Mouse (Mus musculus) hindbrain, embryonic 10.5 days (tissue): ENCODE results near the gene Kif28. TPM values are rescaled to one million over a fixed set of nuclear protein-coding genes. Genes with fewer than 3 reads are reported as not detected.
A peak's percentile ranks its signal among the peaks of the same experiment; 100 is the strongest.
"Not testable (repeated sequence)": the region's sequence is repeated elsewhere in the genome, so short reads cannot be mapped to it uniquely, and the experiment has no call there.

Source experiments
- DNase-seq: peaks from one replicate; pipeline ENCODE4 v3.0.0-alpha.2; 2017; ENCODE audit warnings: low spot score
- H3K27ac ChIP-seq: fragments of 300-500 bp; sonication (generic); 2 replicates; pipeline ENCODE4 v1.5.1; 2016; ENCODE audit warnings: mild to moderate bottlenecking, moderate library complexity
- H3K27me3 ChIP-seq: fragments of 300-500 bp; sonication (generic); 2 replicates; pipeline ENCODE4 v1.6.1; 2016; ENCODE audit warnings: mild to moderate bottlenecking; ENCODE audit not compliant: poor library complexity, insufficient read depth, severe bottlenecking
- H3K36me3 ChIP-seq: fragments of 300-500 bp; sonication (generic); 2 replicates; pipeline ENCODE4 v1.6.1; 2016; ENCODE audit warnings: mild to moderate bottlenecking, moderate library complexity
- H3K4me1 ChIP-seq: fragments of 300-500 bp; sonication (generic); replicated peaks from 2 replicates; pipeline ENCODE4 v1.6.1; 2016; ENCODE audit warnings: mild to moderate bottlenecking
- H3K4me3 ChIP-seq: fragments of 300-500 bp; sonication (generic); 2 replicates; pipeline ENCODE4 v1.5.1; 2016; ENCODE audit warnings: mild to moderate bottlenecking, moderate library complexity
- H3K9me3 ChIP-seq: fragments of 300-500 bp; sonication (generic); 2 replicates; pipeline ENCODE4 v1.6.1; 2016; ENCODE audit warnings: mild to moderate bottlenecking, moderate library complexity
- WGBS: fragments of 180-500 bp; shearing (Covaris S2); methylation state at CpG from one replicate; pipeline ENCODE4 v1.1.7; 2016; 5-methylcytosine and 5-hydroxymethylcytosine counted together
- polyA plus RNA-seq: library from polyadenylated mRNA; unstranded; fragments of >200 nt; fragmentation: Nextera tagmentation; extraction: Ambion mirVana; gene quantifications from 2 replicates; pipeline ENCODE4 v1.2.1, GENCODE M21; 2016

Gene Kif28
- polyA plus RNA-seq, 1 experiment from 2014 or later = not detected

DNA sequence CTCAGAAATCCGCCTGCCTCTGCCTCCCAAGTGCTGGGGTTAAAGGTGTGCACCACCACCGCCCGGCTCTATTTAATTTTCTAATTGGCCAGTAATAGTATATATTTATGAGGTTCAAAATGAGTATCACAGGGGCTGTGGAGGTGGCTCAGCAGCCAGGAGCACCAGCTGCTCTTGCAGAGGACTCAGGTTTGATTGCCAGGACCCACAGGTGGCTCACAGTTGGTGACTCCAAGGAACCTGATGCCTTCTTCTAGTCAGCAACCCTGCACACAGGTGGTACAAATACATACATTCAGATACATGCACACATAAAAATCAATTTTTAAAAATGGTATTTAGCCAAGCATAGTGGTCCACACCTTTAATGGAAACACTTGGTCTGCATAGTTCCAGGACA lies 57.1 kb downstream of the Kif28 start:
- no peaks in the 10 kb centered on the region for H3K4me1 ChIP-seq
- 88% methylated on average over 3 of the region's 3 CpGs for WGBS
- H3K9me3 ChIP-seq = no peaks in the 10 kb centered on the region
- no peak overlapping the region for H3K27ac ChIP-seq
- no peak for DNase-seq
- peaks cover 57% of the 10 kb centered on the region for H3K36me3 ChIP-seq
- H3K27me3 ChIP-seq = no peaks in the 10 kb centered on the region
- no peak overlapping the region for H3K4me3 ChIP-seq

DNA sequence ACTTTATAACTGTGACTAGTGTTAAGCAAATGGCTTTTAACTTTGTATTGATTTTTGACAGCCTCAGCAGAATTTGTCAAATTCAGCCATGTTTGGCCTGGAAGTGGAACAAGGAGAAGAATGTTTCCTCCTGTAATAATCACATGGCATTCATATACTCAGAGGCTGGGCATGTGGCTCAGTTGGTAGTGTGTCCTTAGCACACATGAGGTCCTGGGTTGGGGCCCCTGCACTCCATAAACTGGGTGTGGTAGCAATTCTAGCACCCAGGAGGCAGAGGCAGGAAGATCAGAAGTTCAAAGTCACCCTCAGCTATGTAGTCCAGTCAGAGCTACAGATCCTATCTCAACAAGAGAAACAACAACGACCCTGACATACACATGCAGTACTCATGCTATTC lies 57.8 kb downstream of the Kif28 start:
- Histone ChIP-seq H3K4me3 (no peak overlapping the region), H3K4me1 (no peaks in the 10 kb centered on the region), H3K36me3 (peaks cover 61% of the 10 kb centered on the region), H3K27ac (no peak overlapping the region), H3K27me3 (no peaks in the 10 kb centered on the region), H3K9me3 (no peaks in the 10 kb centered on the region)
- no peak for DNase-seq
- 93% methylated on average over 1 of the region's 1 CpGs for WGBS

DNA sequence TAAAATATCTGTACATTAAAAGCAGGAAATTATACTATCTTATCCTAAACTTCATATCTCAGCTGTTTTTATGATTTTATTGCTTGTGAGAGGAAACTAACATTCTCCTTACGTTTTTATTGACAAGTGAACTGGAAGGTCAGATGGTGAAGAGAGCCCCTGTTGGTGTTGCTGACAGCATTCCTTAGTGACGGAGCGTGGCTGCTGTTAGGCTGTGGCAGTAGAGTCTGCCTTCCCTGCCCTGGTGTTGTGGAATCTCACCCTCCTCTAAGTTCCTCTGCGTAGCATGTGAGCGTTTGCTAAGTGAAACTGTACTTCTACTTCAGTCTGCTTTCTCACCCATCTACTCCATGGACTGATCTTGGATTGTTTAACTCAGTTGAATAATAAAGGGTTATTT lies 58.3 kb downstream of the Kif28 start:
- Histone ChIP-seq H3K27ac (no peak overlapping the region), H3K4me3 (no peak overlapping the region), H3K36me3 (peaks cover 66% of the 10 kb centered on the region), H3K9me3 (no peaks in the 10 kb centered on the region), H3K27me3 (no peaks in the 10 kb centered on the region), H3K4me1 (no peaks in the 10 kb centered on the region)
- DNase-seq = no peak
- 88% methylated on average over 5 of the region's 5 CpGs for WGBS

DNA sequence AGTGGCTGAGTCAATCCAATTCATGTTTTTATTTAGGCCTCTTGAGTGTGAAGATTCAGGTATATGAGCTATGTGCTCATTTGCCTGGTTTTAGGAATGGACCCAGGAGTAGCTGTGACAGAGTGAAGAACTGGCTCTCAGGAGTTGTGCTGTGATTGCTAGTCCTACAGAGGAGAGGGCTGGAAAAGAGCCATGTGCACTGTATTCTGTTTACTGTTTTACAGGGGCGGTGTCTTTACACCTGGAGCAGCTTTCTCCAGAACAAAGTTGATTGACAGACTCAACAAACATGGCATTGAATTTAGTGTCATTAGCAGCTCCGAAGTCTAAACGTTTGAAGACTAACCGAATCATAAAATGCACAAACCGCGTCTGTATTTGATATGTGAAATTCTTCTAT lies 58.7 kb downstream of the Kif28 start:
- H3K9me3 ChIP-seq = no peaks in the 10 kb centered on the region
- no peaks in the 10 kb centered on the region for H3K4me1 ChIP-seq
- WGBS = 96% methylated on average over 6 of the region's 6 CpGs
- no peak overlapping the region for H3K27ac ChIP-seq
- peaks cover 71% of the 10 kb centered on the region for H3K36me3 ChIP-seq
- no peak overlapping the region for H3K4me3 ChIP-seq
- DNase-seq = no peak
- H3K27me3 ChIP-seq = no peaks in the 10 kb centered on the region

DNA sequence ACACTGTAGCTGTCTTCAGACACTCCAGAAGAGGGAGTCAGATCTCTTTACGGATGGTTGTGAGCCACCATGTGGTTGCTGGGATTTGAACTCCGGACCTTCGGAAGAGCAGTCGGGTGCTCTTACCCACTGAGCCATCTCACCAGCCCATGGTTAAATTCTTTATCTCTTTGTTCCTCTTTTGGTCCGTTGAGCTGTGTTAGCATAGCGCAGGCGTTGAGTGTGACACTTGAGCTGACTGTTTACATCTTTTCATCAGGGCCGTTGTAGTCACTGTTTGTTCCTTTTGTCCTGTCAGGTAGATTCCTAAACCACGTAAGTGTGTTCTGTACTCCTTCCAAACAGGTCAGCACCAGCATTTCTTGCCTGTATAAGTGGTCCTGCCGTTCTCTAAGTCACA lies 62.3 kb downstream of the Kif28 start:
- DNase-seq, H3K27me3 ChIP-seq: not testable (repeated sequence)

DNA sequence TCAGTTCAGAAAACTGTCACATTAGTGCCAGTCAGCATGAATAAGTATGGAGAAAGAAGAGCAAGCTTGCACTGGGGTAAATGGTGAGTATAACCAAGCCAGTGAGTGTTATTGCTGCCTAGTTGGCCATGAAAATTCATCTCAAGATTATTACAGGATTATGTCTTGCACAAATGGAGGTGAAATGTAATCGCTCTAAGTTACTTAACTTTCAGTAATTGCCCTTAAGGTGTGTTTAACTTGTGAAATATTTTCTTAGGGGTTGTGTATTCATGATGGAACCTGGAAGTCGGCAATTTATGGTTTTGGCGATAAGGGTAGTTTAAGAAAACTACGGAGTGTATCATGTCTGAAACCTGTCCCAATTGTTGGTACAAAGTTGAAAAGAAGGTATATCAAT lies 65.7 kb downstream of the Kif28 start:
- 98% methylated on average over 4 of the region's 4 CpGs for WGBS
- Histone ChIP-seq H3K27me3 (no peaks in the 10 kb centered on the region), H3K4me1 (no peaks in the 10 kb centered on the region), H3K4me3 (no peak overlapping the region), H3K9me3 (no peaks in the 10 kb centered on the region), H3K27ac (no peak overlapping the region), H3K36me3 (peaks cover 92% of the 10 kb centered on the region)
- no peak for DNase-seq

More for the DNA sequence above, 62.3 kb downstream of the Kif28 start:
- peaks cover 92% of the 10 kb centered on the region for H3K36me3 ChIP-seq
- H3K4me1 ChIP-seq, H3K4me3 ChIP-seq, H3K27ac ChIP-seq, H3K9me3 ChIP-seq: not testable (repeated sequence)
- WGBS = 92% methylated on average over 10 of the region's 10 CpGs

DNA sequence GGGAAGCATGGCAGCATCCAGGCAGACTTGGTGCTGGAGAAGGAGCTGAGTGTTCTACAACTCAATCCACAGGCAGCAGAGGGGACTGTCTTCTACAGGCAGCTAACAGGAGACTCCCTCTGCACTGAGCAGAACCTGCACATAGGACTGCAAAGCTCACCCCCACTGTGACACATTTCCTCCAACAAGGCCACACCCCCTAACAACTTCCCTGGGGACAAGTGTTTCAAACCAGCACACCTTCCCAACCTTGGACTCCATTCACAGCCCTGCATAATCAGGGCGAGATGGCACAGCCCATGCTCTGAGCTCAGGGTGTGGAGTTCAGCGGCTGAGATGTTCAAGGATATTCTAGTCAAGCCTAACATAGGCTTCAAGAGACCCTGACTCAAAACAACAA lies 68.0 kb downstream of the Kif28 start:
- Histone ChIP-seq H3K27me3 (no peaks in the 10 kb centered on the region), H3K27ac (no peak overlapping the region), H3K4me1 (0 out of 2 replicates have a peak, but pooled peaks cover 3% of the 10 kb centered on the region), H3K4me3 (no peak overlapping the region), H3K36me3 (peaks cover 96% of the 10 kb centered on the region), H3K9me3 (no peaks in the 10 kb centered on the region)
- 92% methylated on average over 2 of the region's 2 CpGs for WGBS
- no peak for DNase-seq

DNA sequence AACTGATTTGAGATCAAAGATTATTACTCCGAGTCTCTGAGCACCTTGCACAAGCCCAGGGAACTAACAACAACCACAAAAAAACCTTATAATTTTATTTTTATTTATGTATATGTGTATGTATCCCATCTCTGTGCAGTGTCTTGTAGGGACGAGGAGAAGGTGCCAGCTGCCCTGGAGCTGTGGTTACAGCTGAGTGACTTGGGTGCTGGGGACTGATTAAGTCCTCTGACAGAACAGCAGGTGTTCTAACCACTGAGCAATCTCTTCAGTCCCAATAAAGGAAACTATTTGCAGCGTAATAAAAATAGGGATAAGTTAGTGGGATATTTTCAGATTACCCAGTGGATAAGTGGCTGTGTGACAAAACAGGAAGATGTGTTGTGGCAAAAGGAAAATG lies 70.7 kb downstream of the Kif28 start:
- H3K4me3 ChIP-seq = no peak overlapping the region
- no peak overlapping the region for H3K27ac ChIP-seq
- 90% methylated on average over 3 of the region's 3 CpGs for WGBS
- peaks cover 83% of the 10 kb centered on the region for H3K36me3 ChIP-seq
- no peaks in the 10 kb centered on the region for H3K27me3 ChIP-seq
- peaks cover 18% of the 10 kb centered on the region for H3K4me1 ChIP-seq
- no peaks in the 10 kb centered on the region for H3K9me3 ChIP-seq
- DNase-seq = no peak

DNA sequence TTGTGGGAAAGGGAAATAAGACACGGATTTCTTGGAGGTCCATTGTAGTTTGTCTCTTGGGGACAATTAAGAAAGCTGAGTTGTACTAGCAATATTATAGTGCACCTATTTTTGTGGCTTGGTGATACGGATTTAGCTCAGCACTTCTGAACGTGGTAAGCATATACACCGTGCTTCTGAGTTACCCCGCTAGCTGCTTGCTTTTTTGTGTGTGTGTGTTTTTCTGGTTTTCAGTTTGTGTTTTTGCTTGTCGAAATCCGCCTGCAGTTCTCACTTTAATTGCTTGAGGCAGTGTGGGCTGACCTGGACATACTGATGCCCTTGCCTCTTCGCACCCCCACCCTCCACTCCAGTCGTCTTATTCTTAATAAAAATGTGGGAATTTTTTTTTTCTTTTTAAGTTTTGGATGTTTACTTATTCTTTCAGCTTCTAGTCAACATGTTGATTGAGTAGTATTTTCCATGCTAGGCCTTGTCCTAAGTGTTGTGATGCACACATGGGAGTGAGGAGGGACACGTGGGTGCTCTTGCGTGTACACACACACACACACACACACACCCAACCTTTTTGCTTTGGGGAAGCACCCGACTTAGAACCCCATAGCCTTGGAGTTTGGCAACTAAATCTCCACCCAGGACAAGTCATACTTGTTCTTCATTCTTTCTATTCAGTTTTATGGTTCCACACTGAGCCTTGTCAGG lies 76.1 kb downstream of the Kif28 start:
- DNase-seq = no peak
- Histone ChIP-seq H3K4me3 (peak overlapping the region; percentile 95), H3K4me1 (peaks cover 54% of the 10 kb centered on the region), H3K36me3 (peaks cover 33% of the 10 kb centered on the region), H3K9me3 (no peaks in the 10 kb centered on the region), H3K27me3 (no peaks in the 10 kb centered on the region), H3K27ac (peak overlapping the region; percentile 97)
- 27% methylated on average over 12 of the region's 12 CpGs for WGBS

DNA sequence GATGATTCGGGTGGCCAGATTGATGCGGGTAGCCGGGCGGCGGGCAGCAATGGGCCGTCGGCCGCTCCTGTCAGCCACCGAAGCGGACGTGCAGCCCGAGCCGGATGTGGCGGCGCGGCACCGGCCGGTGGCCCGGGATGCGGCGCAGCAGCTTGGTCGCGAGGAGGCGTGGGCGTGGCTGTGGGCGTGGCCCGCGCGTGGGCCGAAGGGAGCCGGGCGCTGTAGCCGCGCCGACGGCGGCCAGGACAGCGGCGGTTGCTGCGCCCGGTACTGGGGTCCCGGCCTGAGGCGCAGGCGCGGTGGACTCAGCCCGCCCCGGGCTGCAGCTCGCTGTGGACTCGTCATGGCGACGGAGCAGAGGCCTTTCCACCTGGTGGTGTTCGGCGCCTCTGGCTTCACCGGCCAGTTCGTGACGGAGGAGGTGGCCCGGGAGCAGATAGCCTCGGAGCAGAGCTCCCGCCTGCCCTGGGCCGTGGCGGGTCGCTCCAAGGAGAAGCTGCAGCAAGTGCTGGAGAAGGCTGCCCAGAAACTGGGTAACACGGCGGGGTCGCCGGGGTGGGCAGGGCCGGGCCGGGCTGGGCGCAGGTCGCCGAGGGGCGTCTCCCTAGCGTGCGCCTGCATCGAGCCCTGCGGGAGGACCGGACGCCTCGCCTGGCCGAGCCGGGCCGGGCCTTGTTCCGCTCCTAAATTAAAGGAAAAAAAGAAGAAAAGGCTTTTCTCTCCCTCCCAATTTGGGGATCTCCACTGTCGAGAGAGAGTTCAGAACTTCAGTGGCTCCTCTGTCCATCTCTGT lies 76.9 kb downstream of the Kif28 start, which contains the start of gene Sccpdh:
Sccpdh (plus strand) TSS at position 198 of the 793 bp plus-strand sequence.
- DNase-seq = peak; percentile 85
- Histone ChIP-seq H3K4me1 (peaks cover 54% of the 10 kb centered on the region), H3K27me3 (no peaks in the 10 kb centered on the region), H3K4me3 (peak within 1 kb of the TSS; percentile 95), H3K9me3 (no peaks in the 10 kb centered on the region), H3K27ac (peak within 1 kb of the TSS; percentile 97), H3K36me3 (peaks cover 25% of the 10 kb centered on the region)
- under 1% methylated on average over 84 of the region's 84 CpGs for WGBS

DNA sequence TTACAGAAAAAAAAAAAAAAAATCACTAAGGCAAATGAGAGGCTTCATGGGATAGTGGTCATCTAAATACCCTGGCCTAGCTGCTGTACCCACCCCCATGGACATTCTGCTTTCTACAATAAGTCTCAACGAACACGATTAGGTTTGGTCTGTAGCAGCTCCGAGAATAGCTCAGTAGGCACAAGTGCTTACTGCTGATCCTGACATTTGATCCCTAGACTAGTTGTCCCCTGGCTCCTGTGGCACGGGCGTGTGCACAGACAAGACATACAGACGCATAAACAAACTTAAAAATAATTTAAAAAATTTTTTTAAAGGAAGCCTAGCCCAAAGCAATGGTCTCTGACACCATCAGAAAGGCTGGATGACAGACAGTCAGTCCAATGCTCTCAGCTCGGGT lies 77.6 kb downstream of the Kif28 start:
- peak overlapping the region; percentile 95 for H3K4me3 ChIP-seq
- DNase-seq = no peak
- H3K27ac ChIP-seq = peak overlapping the region; percentile 97
- WGBS = 1% methylated on average over 7 of the region's 7 CpGs
- H3K27me3 ChIP-seq = no peaks in the 10 kb centered on the region
- H3K36me3 ChIP-seq = peaks cover 17% of the 10 kb centered on the region
- no peaks in the 10 kb centered on the region for H3K9me3 ChIP-seq
- peaks cover 51% of the 10 kb centered on the region for H3K4me1 ChIP-seq

DNA sequence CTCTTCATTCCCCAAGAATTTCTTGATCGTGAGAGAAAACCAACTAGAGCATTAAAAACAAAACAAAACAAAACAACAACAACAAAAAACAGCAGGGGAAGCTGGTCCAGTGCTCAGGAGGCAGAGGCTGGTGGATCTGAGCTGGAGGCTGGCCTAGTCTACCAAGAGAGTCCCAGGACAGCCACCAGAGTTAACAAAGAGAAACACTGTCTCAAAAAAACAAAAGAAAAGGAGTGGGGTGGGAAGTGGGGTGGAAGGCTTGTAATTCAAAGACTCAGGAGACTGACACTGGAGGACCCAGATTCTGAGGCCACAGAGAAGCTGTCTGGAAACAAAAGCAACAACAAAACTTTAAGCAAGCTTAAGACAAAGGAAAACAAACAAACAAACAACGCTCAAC lies 78.1 kb downstream of the Kif28 start:
- peaks cover 13% of the 10 kb centered on the region for H3K36me3 ChIP-seq
- H3K27ac ChIP-seq = peak overlapping the region; percentile 97
- 38% methylated on average over 2 of the region's 2 CpGs for WGBS
- peaks cover 51% of the 10 kb centered on the region for H3K4me1 ChIP-seq
- no peak for DNase-seq
- H3K9me3 ChIP-seq = no peaks in the 10 kb centered on the region
- peak overlapping the region; percentile 95; the same call in 1 of the 2 replicates for H3K4me3 ChIP-seq
- no peaks in the 10 kb centered on the region for H3K27me3 ChIP-seq

DNA sequence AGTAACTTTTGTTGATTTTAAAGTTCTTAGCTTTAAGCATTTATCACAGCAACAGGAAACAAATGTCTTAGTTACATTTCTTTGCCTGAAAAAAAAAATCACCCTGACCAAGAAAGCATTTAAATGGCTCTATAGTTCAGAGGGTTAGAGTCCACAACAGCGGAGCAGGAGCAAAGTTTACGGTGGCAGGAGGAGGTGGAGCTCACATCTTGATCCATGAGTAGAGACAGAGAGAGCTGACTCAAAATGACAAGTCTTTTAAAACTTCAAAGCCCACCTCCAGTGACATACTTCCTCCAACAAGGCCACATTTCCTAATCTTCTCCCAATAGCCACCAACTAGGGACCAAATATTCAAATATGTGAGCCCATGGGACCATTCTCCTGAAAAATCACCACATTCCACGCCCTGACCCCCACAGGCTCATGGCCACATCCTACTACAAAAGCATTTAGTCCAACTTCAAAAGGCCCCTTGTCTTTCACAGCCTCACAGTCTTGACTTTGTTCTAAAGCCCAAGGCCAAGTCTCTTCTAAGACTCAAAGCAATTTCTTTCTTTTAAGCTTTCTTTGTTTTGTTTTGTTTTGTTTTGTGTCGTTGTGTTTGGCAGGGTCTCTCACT lies 80.7 kb downstream of the Kif28 start:
- 64% methylated on average over 4 of the region's 4 CpGs for WGBS
- peaks cover 37% of the 10 kb centered on the region for H3K4me1 ChIP-seq
- H3K4me3 ChIP-seq = no peak overlapping the region
- DNase-seq = no peak
- H3K36me3 ChIP-seq = no peaks in the 10 kb centered on the region
- no peaks in the 10 kb centered on the region for H3K27me3 ChIP-seq
- no peaks in the 10 kb centered on the region for H3K9me3 ChIP-seq
- H3K27ac ChIP-seq = peak overlapping the region; percentile 45; the same call in 1 of the 2 replicates
